Comparison of ENCODE assay signal across 9 mouse cellular contexts in the genomic region with DNA sequence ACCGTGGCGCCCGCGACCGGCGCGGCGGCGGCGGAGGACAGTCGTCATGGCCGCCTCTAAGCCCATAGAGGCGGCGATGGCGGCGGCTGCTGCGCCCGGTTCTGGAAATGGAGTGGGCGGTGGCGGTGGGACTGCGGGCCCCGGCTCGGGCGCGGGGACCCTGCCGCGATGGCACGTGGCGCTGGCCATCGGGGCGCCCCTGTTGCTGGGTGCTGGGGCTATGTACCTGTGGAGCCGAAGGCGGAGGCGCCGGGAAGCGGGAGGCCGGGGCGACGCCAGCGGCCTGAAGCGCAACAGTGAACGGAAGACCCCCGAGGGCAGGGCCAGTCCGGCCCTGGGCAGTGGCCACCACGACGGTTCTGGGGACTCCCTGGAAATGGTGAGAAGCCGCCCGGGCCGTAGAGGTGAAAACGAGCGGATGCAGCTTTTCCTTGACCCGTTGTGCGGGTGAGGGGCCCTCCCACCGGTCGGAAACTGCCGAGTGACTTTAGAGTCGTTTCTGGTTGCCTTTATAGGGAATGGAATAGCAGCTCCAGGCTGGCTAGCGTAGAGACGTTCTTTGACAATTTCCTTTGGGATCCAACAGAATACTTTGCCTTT. TPM values are rescaled to one million over a fixed set of nuclear protein-coding genes. Genes with fewer than 3 reads are reported as not detected.
DNase-seq lines count a peak whose midpoint lies in the region; ATAC-seq and TF ChIP-seq lines count a peak whose summit lies in the region.
"Had no signal": no experiment of that assay in that cellular context is flagged by ENCODE, and none has a peak within 500 bp of the region (broad histone marks: within the 10 kb centered on the region; RNA-seq: fewer than 3 reads in every experiment).

No protein-coding gene starts in this region.

- H3K9ac ChIP-seq in neural tube, embryonic 11.5 days (ENCODE audit: low read length), result peak overlapping the region; percentile 86
- H3K9ac ChIP-seq in forebrain, postnatal 0 days, result peak overlapping the region; percentile 97
- H3K9ac ChIP-seq in liver, embryonic 12.5 days, result peak overlapping the region; percentile 96

- H3K27me3 ChIP-seq in cerebellum, adult 2 months (ENCODE audit: control insufficient read depth, insufficient read depth, low read length), result no peaks in the 10 kb centered on the region
- H3K27me3 ChIP-seq in neural tube, embryonic 11.5 days (ENCODE audit: control insufficient read depth, insufficient read depth, low read length), result no peaks in the 10 kb centered on the region
- 0 out of 2 replicates have a peak, but pooled peaks cover 3% of the 10 kb centered on the region for H3K27me3 ChIP-seq in forebrain, postnatal 0 days (ENCODE audit: insufficient read depth, low read length)
- H3K27me3 ChIP-seq in liver, embryonic 12.5 days (replicated peaks), result peaks cover 7% of the 10 kb centered on the region

- TF ChIP-seq POLR2A in cerebellum, adult 2 months (IDR thresholded peaks at IDR 0.05; ENCODE audit: borderline replicate concordance, insufficient read depth, low read length), result no peak

- H3K4me3 ChIP-seq in cerebellum, adult 2 months (replicated peaks; ENCODE audit: insufficient read depth, low read depth, low read length), result peak overlapping the region; percentile 69
- peak overlapping the region; percentile 74 for H3K4me3 ChIP-seq in neural tube, embryonic 11.5 days (ENCODE audit: low read depth, low read length)
- H3K4me3 ChIP-seq in forebrain, postnatal 0 days (ENCODE audit: low read depth, low read length), result peak overlapping the region; percentile 99
- H3K4me3 ChIP-seq in liver, embryonic 12.5 days, result peak overlapping the region; percentile 97

- no peaks in the 10 kb centered on the region for H3K36me3 ChIP-seq in neural tube, embryonic 11.5 days (ENCODE audit: control insufficient read depth, insufficient read depth, low read length)
- H3K36me3 ChIP-seq in forebrain, postnatal 0 days (ENCODE audit: insufficient read depth), result no peaks in the 10 kb centered on the region
- peaks cover 6% of the 10 kb centered on the region for H3K36me3 ChIP-seq in liver, embryonic 12.5 days

- no peak for DNase-seq in cerebellum, adult 2 months
- DNase-seq in cerebellum, adult 11 months, result no peak
- no peak for DNase-seq in neural tube, embryonic 11.5 days (ENCODE audit: low spot score)
- DNase-seq in neural tube, embryonic 10.5 days (ENCODE audit: extremely low spot score, low spot score), result no peak
- DNase-seq in forebrain, postnatal 0 days, result no peak
- peak; percentile 45 for DNase-seq in testis, postnatal 14 days (ENCODE audit: low spot score)
- DNase-seq in ovary, adult 18-20 months (ENCODE audit: low spot score), result no peak

- no peaks in the 10 kb centered on the region for H3K9me3 ChIP-seq in neural tube, embryonic 11.5 days (ENCODE audit: control insufficient read depth, low read length)
- no peaks in the 10 kb centered on the region for H3K9me3 ChIP-seq in forebrain, postnatal 0 days (ENCODE audit: low read length)
- no peaks in the 10 kb centered on the region for H3K9me3 ChIP-seq in liver, embryonic 12.5 days (replicated peaks)

- peak overlapping the region; percentile 46 for H3K27ac ChIP-seq in cerebellum, adult 2 months (ENCODE audit: insufficient read depth, low read length)
- H3K27ac ChIP-seq in neural tube, embryonic 11.5 days (ENCODE audit: low read depth, low read length), result peak overlapping the region; percentile 90
- peak overlapping the region; percentile 99 for H3K27ac ChIP-seq in forebrain, postnatal 0 days (ENCODE audit: low read depth, low read length)
- peak overlapping the region; percentile 88 for H3K27ac ChIP-seq in liver, embryonic 12.5 days

- under 1% methylated on average over 59 of the region's 59 CpGs for WGBS in cerebellum, adult 2 months
- under 1% methylated on average over 58 of the region's 59 CpGs for WGBS in neural tube, embryonic 11.5 days
- under 1% methylated on average over 59 of the region's 59 CpGs for WGBS in forebrain, postnatal 0 days
- WGBS in liver, embryonic 12.5 days (ENCODE audit: insufficient replicate concordance), result under 1% methylated on average over 59 of the region's 59 CpGs

- peak; percentile 54 for ATAC-seq in neural tube, embryonic 11.5 days (ENCODE audit: insufficient read depth, low FRiP score, low TSS enrichment)
- ATAC-seq in forebrain, postnatal 0 days, result no peak
- no peak; the same call in 1 of the 2 replicates for ATAC-seq in liver, embryonic 12.5 days

- H3K4me2 ChIP-seq in neural tube, embryonic 11.5 days (ENCODE audit: low read depth), result peak overlapping the region; percentile 68
- peak overlapping the region; percentile 76 for H3K4me2 ChIP-seq in forebrain, postnatal 0 days (ENCODE audit: low read depth)
- H3K4me2 ChIP-seq in liver, embryonic 12.5 days, result peak overlapping the region; percentile 82

- no peak for TF ChIP-seq CTCF in cerebellum, adult 2 months (IDR thresholded peaks at IDR 0.05; ENCODE audit: borderline replicate concordance, insufficient read depth, low read depth, low read length)
- TF ChIP-seq CTCF in forebrain, postnatal 0 days (IDR thresholded peaks at IDR 0.05; ENCODE audit: low read depth), result no peak

- H3K4me1 ChIP-seq in cerebellum, adult 2 months (ENCODE audit: control insufficient read depth, insufficient read depth, low read length), result peaks cover 7% of the 10 kb centered on the region
- H3K4me1 ChIP-seq in neural tube, embryonic 11.5 days (ENCODE audit: control insufficient read depth, insufficient read depth, low read length), result peaks cover 7% of the 10 kb centered on the region; the same call in 1 of the 2 replicates
- H3K4me1 ChIP-seq in forebrain, postnatal 0 days (ENCODE audit: insufficient read depth), result peaks cover 15% of the 10 kb centered on the region
- peaks cover 32% of the 10 kb centered on the region for H3K4me1 ChIP-seq in liver, embryonic 12.5 days

RNA-seq across cellular contexts. Expression of a gene that starts 0.4 kb away (rescaled TPM):
- polyA plus RNA-seq in cerebellum, adult 2 months (2012; rRNA removed), result 50.5 and 51.6 TPM in 2 replicates
- 74.6 and 74.8 TPM in 2 replicates for polyA plus RNA-seq in neural tube, embryonic 11.5 days (2014; fragmentation: Nextera tagmentation; extraction: Ambion mirVana)
- total RNA-seq in forebrain, postnatal 0 days (2014; rRNA removed), result 129 and 138 TPM in 2 replicates
- polyA plus RNA-seq in forebrain, postnatal 0 days (2015; fragmentation: Nextera tagmentation; extraction: Ambion mirVana), result 59.3 and 65.7 TPM in 2 replicates
- 50.7 and 51.2 TPM in 2 replicates for polyA plus RNA-seq in liver, embryonic 12.5 days (2016; fragmentation: Nextera tagmentation; extraction: Ambion mirVana)

RNA-seq across cellular contexts. Expression of a gene that starts 45.2 kb away (rescaled TPM):
- 14.4 and 16.5 TPM in 2 replicates for polyA plus RNA-seq in cerebellum, adult 2 months (2012; rRNA removed)
- 49.8 and 51.3 TPM in 2 replicates for polyA plus RNA-seq in neural tube, embryonic 11.5 days (2014; fragmentation: Nextera tagmentation; extraction: Ambion mirVana)
- 23.7 and 28.5 TPM in 2 replicates for total RNA-seq in forebrain, postnatal 0 days (2014; rRNA removed)
- polyA plus RNA-seq in forebrain, postnatal 0 days (2015; fragmentation: Nextera tagmentation; extraction: Ambion mirVana), result 38.8 and 41.4 TPM in 2 replicates
- polyA plus RNA-seq in liver, embryonic 12.5 days (2016; fragmentation: Nextera tagmentation; extraction: Ambion mirVana), result 42.5 and 42.6 TPM in 2 replicates

RNA-seq across cellular contexts. Expression of a gene that starts 50.7 kb away (rescaled TPM):
- 0.05 TPM in 2 replicates for polyA plus RNA-seq in cerebellum, adult 2 months (2012; rRNA removed)
- polyA plus RNA-seq in neural tube, embryonic 11.5 days (2014; fragmentation: Nextera tagmentation; extraction: Ambion mirVana), result not detected in 2 replicates
- total RNA-seq in forebrain, postnatal 0 days (2014; rRNA removed), result 0.05 and 0.15 TPM in 2 replicates
- polyA plus RNA-seq in forebrain, postnatal 0 days (2015; fragmentation: Nextera tagmentation; extraction: Ambion mirVana), result 0.10 TPM in 1 of 2 replicates, not detected in the other
- polyA plus RNA-seq in liver, embryonic 12.5 days (2016; fragmentation: Nextera tagmentation; extraction: Ambion mirVana), result 0.08 TPM in 1 of 2 replicates, not detected in the other
- polyA plus RNA-seq: large intestine, adult 2 months had no signal

Comparison
In these comparisons a context has a peak if more than half of its experiments do, and no peak if none do; other contexts are left out.
1. H3K27ac ChIP-seq: peak in every context shown above with its lines; median percentile 99 in forebrain, postnatal 0 days; 90 in neural tube, embryonic 11.5 days; 88 in liver, embryonic 12.5 days; 46 in cerebellum, adult 2 months.